Mouse (Mus musculus) ovary, adult 10 weeks (tissue): Measurements from ENCODE around the gene A930004D18Rik. TPM values are rescaled to one million over a fixed set of nuclear protein-coding genes. Genes with fewer than 3 reads are reported as not detected.

Experiments used
- polyA plus RNA-seq: library from polyadenylated mRNA; stranded (reverse); fragments of 350-450 nt; fragmentation: Illumina TruSeq; extraction: RNeasy Lipid Tissue Mini Kit (QIAGEN cat#74804); gene quantifications from one replicate; pipeline ENCODE4 v1.2.3, GENCODE M21; 2014

Gene A930004D18Rik
- polyA plus RNA-seq, result 3.8 TPM

GRCm38 (mm10) chr2:18037491-18037890 lies at the start of gene A930004D18Rik:
A930004D18Rik (minus strand) TSS chr2:18037737.

GRCm38 (mm10) chr2:18055016-18055928 lies 17.7 kb upstream of the A930004D18Rik start, which contains the start of gene Mllt10:
Mllt10 (plus strand) TSS chr2:18055237.

GRCm38 (mm10) chr2:18048453-18049075 lies 11.0 kb upstream of the A930004D18Rik start, which contains the start of gene Skida1:
Skida1 (minus strand) TSS chr2:18049051.

GRCm38 (mm10) chr2:17996858-17997257 lies 40.7 kb downstream of the A930004D18Rik start, which contains the start of gene H2al2a:
H2al2a (minus strand) TSS chr2:17996958.

Other genes with a start within 250 kb of the A930004D18Rik start
- gene H2al2a, start 40.8 kb downstream of the A930004D18Rik start, polyA plus RNA-seq, result not detected
- gene Skida1, start 11.3 kb upstream of the A930004D18Rik start, polyA plus RNA-seq, result 9.3 TPM
- gene Mllt10, start 17.5 kb upstream of the A930004D18Rik start, polyA plus RNA-seq, result 33.5 TPM